ENCODE assay signal across 9 mouse cellular contexts in genomic region chr5:23385763-23386217, GRCm38 (mm10). TPM values are rescaled to one million over a fixed set of nuclear protein-coding genes. Genes with fewer than 3 reads are reported as not detected.
DNase-seq lines count a peak whose midpoint lies in the region; ATAC-seq and TF ChIP-seq lines count a peak whose summit lies in the region.
"Had no signal": no experiment of that assay in that cellular context is flagged by ENCODE, and none has a peak within 500 bp of the region (broad histone marks: within the 10 kb centered on the region; RNA-seq: fewer than 3 reads in every experiment).

No protein-coding gene starts in this region.

- no peak overlapping the region for H3K4me2 ChIP-seq in forebrain, embryonic 16.5 days (ENCODE audit: low read length)
- H3K4me2 ChIP-seq in myocyte (ENCODE audit: low read depth) = peak overlapping the region; percentile 57

- no peak for DNase-seq in forebrain, embryonic 10.5 days (ENCODE audit: extremely low spot score, low spot score)
- no peak for DNase-seq in testis, postnatal 14 days (ENCODE audit: low spot score)
- peak; percentile 36 for DNase-seq in thymus, postnatal 4 days
- no peak for DNase-seq in gastrocnemius, postnatal 4 days (ENCODE audit: low spot score in 2 of 2)
- no peak for DNase-seq in cerebellum, postnatal 4 days (ENCODE audit: low spot score in 2 of 2)
- DNase-seq: cerebellum, adult 11-12 months had no signal

- no peaks in the 10 kb centered on the region for H3K27me3 ChIP-seq in forebrain, embryonic 10.5 days (ENCODE audit: poor library complexity, severe bottlenecking)
- no peaks in the 10 kb centered on the region for H3K27me3 ChIP-seq in forebrain, embryonic 16.5 days (replicated peaks; ENCODE audit: control insufficient read depth, insufficient read depth, low read length)
- no peaks in the 10 kb centered on the region for H3K27me3 ChIP-seq in testis, adult 2 months (ENCODE audit: control insufficient read depth, insufficient read depth, low read length)
- H3K27me3 ChIP-seq in myocyte (ENCODE audit: control insufficient read depth, insufficient read depth, insufficient read length) = no peaks in the 10 kb centered on the region

- H3K4me3 ChIP-seq in forebrain, embryonic 10.5 days = no peak overlapping the region
- H3K4me3 ChIP-seq in forebrain, embryonic 16.5 days (replicated peaks; ENCODE audit: low read length) = no peak overlapping the region
- H3K4me3 ChIP-seq in testis, adult 2 months (ENCODE audit: control insufficient read depth, low read depth, low read length) = peak overlapping the region; percentile 42
- peak overlapping the region; percentile 26 for H3K4me3 ChIP-seq in myocyte

- TF ChIP-seq CTCF in testis, adult 2 months (IDR thresholded peaks at IDR 0.05; ENCODE audit: control insufficient read depth, insufficient read depth, insufficient replicate concordance, low read depth, low read length) = no peak

- no peaks in the 10 kb centered on the region for H3K36me3 ChIP-seq in forebrain, embryonic 10.5 days (replicated peaks)
- no peaks in the 10 kb centered on the region for H3K36me3 ChIP-seq in forebrain, embryonic 16.5 days (ENCODE audit: control insufficient read depth, insufficient read depth)
- no peaks in the 10 kb centered on the region for H3K36me3 ChIP-seq in testis, adult 2 months (ENCODE audit: control insufficient read depth, insufficient read depth, low read length)
- H3K36me3 ChIP-seq in myocyte (ENCODE audit: control insufficient read depth, insufficient read depth) = no peaks in the 10 kb centered on the region

- H3K79me2 ChIP-seq in myocyte (ENCODE audit: control insufficient read depth, insufficient read depth) = no peaks in the 10 kb centered on the region

- no peaks in the 10 kb centered on the region for H3K9me3 ChIP-seq in forebrain, embryonic 10.5 days
- H3K9me3 ChIP-seq in forebrain, embryonic 16.5 days (ENCODE audit: control insufficient read depth, low read length) = no peaks in the 10 kb centered on the region

- H3ac ChIP-seq in myocyte (ENCODE audit: control insufficient read depth, insufficient read length) = no peak overlapping the region

- 0 out of 2 replicates have a peak overlapping the region, but pooled peaks have one; percentile 25 for H3K27ac ChIP-seq in forebrain, embryonic 10.5 days
- no peak overlapping the region for H3K27ac ChIP-seq in forebrain, embryonic 16.5 days (ENCODE audit: low read length)
- no peak overlapping the region for H3K27ac ChIP-seq in testis, adult 2 months (ENCODE audit: control insufficient read depth, insufficient read depth, low read depth, low read length)

- WGBS in forebrain, embryonic 10.5 days = 64% methylated on average over 5 of the region's 5 CpGs
- 29% methylated on average over 5 of the region's 5 CpGs for WGBS in forebrain, embryonic 16.5 days

- no peak overlapping the region for H3K9ac ChIP-seq in forebrain, embryonic 16.5 days (replicated peaks; ENCODE audit: low read depth, low read length)

- no peak for TF ChIP-seq POLR2A in testis, adult 2 months (IDR thresholded peaks at IDR 0.05; ENCODE audit: control insufficient read depth, low read depth, low read length)
- no peak for TF ChIP-seq POLR2A in myocyte (IDR thresholded peaks at IDR 0.05; ENCODE audit: insufficient read length, low read depth)

- peaks cover 26% of the 10 kb centered on the region for H3K4me1 ChIP-seq in forebrain, embryonic 10.5 days
- peaks cover 16% of the 10 kb centered on the region for H3K4me1 ChIP-seq in forebrain, embryonic 16.5 days (replicated peaks; ENCODE audit: control insufficient read depth, insufficient read depth, low read length)
- peaks cover 4% of the 10 kb centered on the region for H3K4me1 ChIP-seq in testis, adult 2 months (ENCODE audit: control insufficient read depth, insufficient read depth, low read length)

- no peak for ATAC-seq in forebrain, embryonic 16.5 days

TF ChIP-seq in myocyte, 11 proteins besides CTCF, POLR2A, EP300 and RAD21:
- no peak for TF ChIP-seq E2F4 (IDR thresholded peaks at IDR 0.05; ENCODE audit: insufficient read depth)
- TF ChIP-seq MAX (IDR thresholded peaks at IDR 0.05; ENCODE audit: low read depth) = no peak

RNA-seq across cellular contexts. Expression of gene Kmt2e, which starts 48.5 kb away (rescaled TPM):
- polyA plus RNA-seq in forebrain, embryonic 10.5 days (2016; fragmentation: Nextera tagmentation; extraction: Ambion mirVana) = 85.8 and 86.1 TPM in 2 replicates
- 198 and 209 TPM in 2 replicates for polyA plus RNA-seq in forebrain, embryonic 16.5 days (2015; fragmentation: Nextera tagmentation; extraction: Ambion mirVana)
- polyA plus RNA-seq in testis, adult 2 months (2012; rRNA removed) = 11.2 and 13.8 TPM in 2 replicates
- 9.0 TPM for polyA plus RNA-seq in myocyte (2012; fragmentation: generic; extraction: Trizol)
- total RNA-seq in gastrocnemius, postnatal 4 days (2021) = 10 to 100 TPM; 55.5 to 57.7 TPM

Comparison
In these comparisons a context has a peak if more than half of its experiments do, and no peak if none do; other contexts are left out.
1. H3K4me3 ChIP-seq: peak in testis, adult 2 months (single experiment) and myocyte (single experiment); none in forebrain, embryonic 10.5 days (single experiment) and forebrain, embryonic 16.5 days (single experiment).